Mouse (Mus musculus) embryonic facial prominence, embryonic 14.5 days (tissue): ENCODE data around the gene Map7. TPM values are rescaled to one million over a fixed set of nuclear protein-coding genes. Genes with fewer than 3 reads are reported as not detected.

ENCODE experiments used
- ATAC-seq: fragments of 200-750 bp; cut with Nextera tagmentation; 2 replicates; pipeline ENCODE4 v1.8.0; 2017; ENCODE audit warnings: low read depth, moderate number of reproducible peaks, moderate TSS enrichment
- DNase-seq: peaks from one replicate; pipeline ENCODE4 v3.0.0-alpha.2; 2015; ENCODE audit warnings: low spot score
- H3K27ac ChIP-seq: fragments of 300-500 bp; sonication (generic); replicated peaks from 2 replicates; pipeline ENCODE4 v1.5.1; 2014; ENCODE audit warnings: low read depth, mild to moderate bottlenecking, low read length, moderate library complexity
- H3K27me3 ChIP-seq: fragments of 300-500 bp; sonication (generic); replicated peaks from 2 replicates; pipeline ENCODE4 v1.6.1; 2014; ENCODE audit warnings: low read length; ENCODE audit not compliant: control insufficient read depth, insufficient read depth
- H3K36me3 ChIP-seq: fragments of 300-500 bp; sonication (generic); 2 replicates; pipeline ENCODE4 v1.6.1; 2014; ENCODE audit warnings: low read length, mixed read lengths; ENCODE audit not compliant: control insufficient read depth, insufficient read depth
- H3K4me1 ChIP-seq: fragments of 300-500 bp; sonication (generic); 2 replicates; pipeline ENCODE4 v1.6.1; 2014; ENCODE audit warnings: antibody characterized with exemption, low read length; ENCODE audit not compliant: control insufficient read depth, insufficient read depth
- H3K4me2 ChIP-seq: fragments of 300-500 bp; sonication (generic); 2 replicates; pipeline ENCODE4 v1.6.1; 2014; ENCODE audit warnings: low read depth, mild to moderate bottlenecking, low read length, moderate library complexity, mixed read lengths
- H3K4me3 ChIP-seq: fragments of 300-500 bp; sonication (generic); 2 replicates; pipeline ENCODE4 v1.5.1; 2014; ENCODE audit warnings: low read depth, mild to moderate bottlenecking, low read length
- H3K9ac ChIP-seq: fragments of 300-500 bp; sonication (generic); 2 replicates; pipeline ENCODE4 v1.6.1; 2014; ENCODE audit warnings: low read depth, mild to moderate bottlenecking, low read length, moderate library complexity, mixed read lengths
- H3K9me3 ChIP-seq: fragments of 300-500 bp; sonication (generic); 2 replicates; pipeline ENCODE4 v1.6.1; 2016; ENCODE audit warnings: low read length; ENCODE audit not compliant: control insufficient read depth
- WGBS: fragments of 180-500 bp; shearing (Covaris S2); extraction: QIAGEN DNeasy Blood & Tissue Kit; methylation state at CpG from one replicate; pipeline ENCODE4 v1.1.7; 2014; 5-methylcytosine and 5-hydroxymethylcytosine counted together
- polyA plus RNA-seq: library from polyadenylated mRNA; unstranded; fragments of >200 nt; fragmentation: Nextera tagmentation; extraction: Ambion mirVana; gene quantifications from 2 replicates; pipeline ENCODE4 v1.2.1, GENCODE M21; 2014

Map7 gene
- polyA plus RNA-seq, 1 experiment from 2014 or later: 10.0 TPM

DNA sequence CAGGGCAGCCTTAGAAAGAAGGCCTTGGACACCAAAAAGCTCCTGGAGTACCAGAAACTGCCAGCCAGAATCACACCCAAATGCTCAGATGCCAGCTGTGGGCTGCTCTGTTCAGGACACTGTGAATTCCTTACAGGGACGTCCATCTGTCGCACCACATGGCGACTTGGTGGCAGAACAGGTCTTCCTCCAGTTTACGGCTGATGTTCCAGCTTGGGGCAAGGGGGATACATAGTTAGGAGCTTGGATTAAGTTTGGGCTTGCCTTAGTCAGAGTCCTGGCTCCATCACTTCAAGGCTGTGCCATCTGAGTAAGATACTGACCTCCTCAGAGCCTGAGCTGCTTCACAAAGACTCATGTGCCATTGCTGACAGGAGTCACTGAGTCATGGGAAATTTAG lies 26.3 kb upstream of the Map7 start:
- 91% methylated on average over 4 of the region's 4 CpGs for WGBS

DNA sequence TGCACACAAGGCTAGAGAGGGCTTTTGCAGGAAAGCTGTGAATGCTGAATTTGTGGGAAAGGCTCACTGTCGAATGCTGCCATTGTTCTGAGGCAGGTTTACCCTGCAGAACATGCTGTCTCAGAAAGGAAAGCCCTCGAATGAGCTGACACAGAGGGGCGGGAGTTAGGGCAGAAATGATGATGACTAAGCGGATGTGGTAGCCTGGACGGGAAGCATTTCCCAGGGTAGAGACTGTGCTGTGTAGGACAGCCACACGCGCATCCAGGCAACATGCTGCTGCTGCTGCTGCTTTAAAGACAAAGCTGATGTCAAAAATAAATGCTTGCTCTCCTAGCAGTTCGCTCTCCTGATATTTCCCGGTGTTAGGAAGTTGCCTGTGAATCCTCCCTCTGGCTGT lies 24.9 kb upstream of the Map7 start:
- DNase-seq: peak; percentile 41
- H3K4me3 ChIP-seq: no peak overlapping the region
- ATAC-seq: no peak
- H3K27ac ChIP-seq: no peak overlapping the region
- H3K36me3 ChIP-seq: no peaks in the 10 kb centered on the region
- no peaks in the 10 kb centered on the region for H3K9me3 ChIP-seq
- no peak overlapping the region for H3K9ac ChIP-seq
- H3K4me2 ChIP-seq: no peak overlapping the region
- WGBS: 42% methylated on average over 9 of the region's 9 CpGs
- no peaks in the 10 kb centered on the region for H3K4me1 ChIP-seq
- no peaks in the 10 kb centered on the region for H3K27me3 ChIP-seq

More for the DNA sequence above, 26.3 kb upstream of the Map7 start:
- Histone ChIP-seq H3K27me3 (no peaks in the 10 kb centered on the region), H3K9me3 (no peaks in the 10 kb centered on the region), H3K4me3 (no peak overlapping the region), H3K36me3 (no peaks in the 10 kb centered on the region), H3K9ac (no peak overlapping the region), H3K4me2 (no peak overlapping the region), H3K27ac (no peak overlapping the region), H3K4me1 (no peaks in the 10 kb centered on the region)
- ATAC-seq: no peak
- DNase-seq: no peak

DNA sequence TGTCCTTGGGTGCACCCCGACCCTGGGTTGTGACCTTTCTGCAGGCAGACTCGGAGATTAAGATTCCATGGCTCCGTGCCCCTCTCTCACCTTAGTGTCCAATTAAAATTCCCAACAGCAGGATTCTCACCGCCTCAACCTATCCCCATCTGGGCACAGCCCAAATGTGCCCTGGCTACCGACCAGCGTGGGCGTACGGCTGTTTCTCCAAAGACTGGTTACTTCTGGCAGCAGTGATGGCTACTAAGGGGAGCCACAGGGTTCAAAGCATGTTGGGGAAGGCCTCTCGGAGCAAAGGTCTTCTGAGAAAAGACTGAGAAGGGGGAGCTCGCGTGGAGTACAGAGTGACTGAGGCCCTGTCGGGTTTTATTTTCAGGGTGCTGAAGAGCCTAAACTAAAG lies 23.7 kb upstream of the Map7 start:
- ATAC-seq (no peak), DNase-seq (no peak)
- Histone ChIP-seq H3K4me3 (no peak overlapping the region), H3K36me3 (no peaks in the 10 kb centered on the region), H3K4me1 (no peaks in the 10 kb centered on the region), H3K9ac (no peak overlapping the region), H3K27ac (no peak overlapping the region), H3K9me3 (no peaks in the 10 kb centered on the region), H3K27me3 (no peaks in the 10 kb centered on the region), H3K4me2 (no peak overlapping the region)
- 86% methylated on average over 12 of the region's 12 CpGs for WGBS

DNA sequence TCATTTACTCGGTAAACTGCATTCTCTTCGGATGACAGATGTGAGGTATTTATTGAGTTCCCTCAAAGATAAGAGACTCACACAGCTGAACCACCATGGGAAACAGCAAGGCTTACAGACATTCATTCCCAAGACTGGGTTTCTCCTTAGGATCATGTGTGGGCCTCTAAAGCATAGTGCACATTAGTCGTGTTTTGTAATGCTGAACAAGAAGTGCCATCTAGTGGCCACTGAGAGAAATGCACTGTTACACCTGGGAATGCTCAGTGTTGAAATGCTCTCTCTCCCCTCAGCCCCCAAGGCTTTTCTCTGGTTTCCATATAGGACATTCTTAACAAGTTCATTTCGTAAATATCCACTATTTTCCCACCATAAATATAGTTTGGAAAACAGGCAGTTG lies 23.0 kb upstream of the Map7 start:
- peak; percentile 77 for ATAC-seq
- 46% methylated on average over 4 of the region's 4 CpGs for WGBS

DNA sequence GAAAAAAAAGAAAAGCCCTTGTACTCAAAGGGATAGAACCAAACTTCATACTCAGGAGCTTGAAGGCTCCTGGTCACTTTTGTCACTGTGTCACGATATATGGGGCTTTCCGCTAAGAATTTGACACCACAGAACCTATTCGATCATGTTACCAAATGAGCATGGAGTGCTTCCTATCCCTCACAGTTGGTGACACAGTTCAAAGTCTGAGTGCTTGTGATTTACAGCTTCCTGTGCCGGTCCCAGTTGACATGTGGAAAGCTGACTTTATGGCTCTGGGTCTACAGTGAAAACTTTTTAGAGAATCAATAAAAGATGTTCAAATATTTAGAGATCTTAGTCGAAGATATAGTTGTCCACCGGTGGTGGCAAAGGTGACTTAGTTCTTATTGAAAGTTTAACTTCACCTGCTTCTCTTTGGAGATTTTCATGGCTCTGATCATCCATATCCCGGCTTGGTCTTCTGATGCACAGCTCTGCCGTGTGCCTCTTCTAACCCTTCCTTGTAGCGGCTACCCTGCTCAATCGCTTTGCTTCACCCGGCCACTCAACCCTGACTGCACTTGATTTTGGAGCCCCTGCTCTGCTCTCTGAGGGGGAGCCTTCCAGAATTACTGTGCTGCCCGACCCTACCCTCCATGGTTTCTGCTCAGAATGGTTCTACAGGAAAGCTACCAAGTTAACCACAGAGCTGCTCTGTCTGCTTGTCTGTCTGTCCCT lies 15.2 kb upstream of the Map7 start:
- no peaks in the 10 kb centered on the region for H3K4me1 ChIP-seq
- no peak overlapping the region for H3K9ac ChIP-seq
- no peak overlapping the region for H3K4me2 ChIP-seq
- no peak overlapping the region for H3K4me3 ChIP-seq
- DNase-seq: no peak
- H3K9me3 ChIP-seq: no peaks in the 10 kb centered on the region
- no peaks in the 10 kb centered on the region for H3K27me3 ChIP-seq
- H3K27ac ChIP-seq: no peak overlapping the region
- ATAC-seq: no peak
- 0 out of 2 replicates have a peak, but pooled peaks cover 8% of the 10 kb centered on the region for H3K36me3 ChIP-seq
- WGBS: 85% methylated on average over 12 of the region's 12 CpGs

More for the DNA sequence above, 23.0 kb upstream of the Map7 start:
- peak; percentile 81 for DNase-seq
- no peak overlapping the region for H3K27ac ChIP-seq
- H3K4me3 ChIP-seq: no peak overlapping the region
- H3K36me3 ChIP-seq: no peaks in the 10 kb centered on the region
- H3K9ac ChIP-seq: no peak overlapping the region
- no peaks in the 10 kb centered on the region for H3K4me1 ChIP-seq
- no peaks in the 10 kb centered on the region for H3K9me3 ChIP-seq
- no peaks in the 10 kb centered on the region for H3K27me3 ChIP-seq
- H3K4me2 ChIP-seq: no peak overlapping the region

DNA sequence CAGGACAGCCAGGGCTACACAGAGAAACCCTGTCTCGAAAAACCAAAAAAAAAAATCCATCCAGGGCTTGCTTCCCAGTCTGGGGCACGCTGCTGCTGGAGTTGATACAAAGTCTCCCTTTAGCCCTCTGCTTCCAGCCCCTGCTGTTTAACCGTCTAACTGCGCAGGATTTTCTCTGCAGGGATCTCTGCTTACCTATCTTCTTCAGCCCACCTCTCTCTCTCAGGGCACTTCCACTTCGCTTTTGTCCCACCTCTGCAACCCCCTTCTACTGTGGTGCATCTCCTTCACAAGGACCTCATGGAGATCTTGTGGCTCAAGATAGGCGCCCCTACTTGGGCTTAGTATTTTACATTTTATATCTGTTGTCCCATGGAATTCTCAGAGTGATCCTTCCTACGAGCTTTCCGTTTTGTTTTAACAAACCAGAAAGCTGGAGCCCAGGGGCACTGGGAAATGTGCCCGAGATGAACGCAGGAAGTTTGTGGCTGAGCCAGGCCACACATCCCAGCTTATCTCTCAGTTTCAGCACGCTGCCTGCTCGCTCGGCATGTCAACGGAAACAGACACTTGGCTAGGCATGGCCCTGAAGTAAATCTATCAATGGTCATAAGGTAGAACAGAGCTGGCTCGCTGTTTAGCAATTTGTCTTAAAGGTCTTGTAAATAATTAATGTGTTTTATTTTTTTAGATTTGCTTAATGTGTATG lies 12.8 kb upstream of the Map7 start:
- no peak overlapping the region for H3K9ac ChIP-seq
- peaks cover 8% of the 10 kb centered on the region; the same call in 1 of the 2 replicates for H3K36me3 ChIP-seq
- no peak overlapping the region for H3K27ac ChIP-seq
- peak; percentile 31 for DNase-seq
- no peak overlapping the region for H3K4me2 ChIP-seq
- ATAC-seq: no peak
- no peaks in the 10 kb centered on the region for H3K27me3 ChIP-seq
- no peak overlapping the region for H3K4me3 ChIP-seq
- no peaks in the 10 kb centered on the region for H3K4me1 ChIP-seq
- no peaks in the 10 kb centered on the region for H3K9me3 ChIP-seq
- WGBS: 75% methylated on average over 15 of the region's 15 CpGs

DNA sequence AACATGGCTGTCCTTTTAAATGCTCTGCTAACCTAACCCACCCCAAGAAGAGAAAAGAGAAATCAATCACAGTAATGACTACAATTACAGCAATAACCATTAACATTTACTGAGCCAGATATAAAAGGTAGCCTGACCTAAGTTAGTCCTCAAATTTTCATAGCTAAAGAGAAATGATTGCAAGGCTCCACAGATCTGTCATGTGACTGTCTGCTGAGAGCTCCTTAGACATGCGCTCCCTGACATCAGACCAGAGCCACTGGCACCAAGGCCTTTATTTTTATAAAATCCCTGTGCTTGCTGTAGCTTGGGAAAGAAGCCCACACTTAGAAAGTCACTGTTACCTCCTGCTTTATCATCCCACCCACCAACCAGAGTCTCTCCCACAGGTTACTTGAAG lies 11.8 kb upstream of the Map7 start:
- Histone ChIP-seq H3K27me3 (no peaks in the 10 kb centered on the region), H3K27ac (no peak overlapping the region), H3K4me1 (no peaks in the 10 kb centered on the region), H3K4me2 (no peak overlapping the region), H3K9ac (no peak overlapping the region), H3K4me3 (no peak overlapping the region), H3K9me3 (no peaks in the 10 kb centered on the region), H3K36me3 (peaks cover 8% of the 10 kb centered on the region)
- 76% methylated on average over 1 of the region's 1 CpGs for WGBS
- DNase-seq (no peak), ATAC-seq (no peak)

DNA sequence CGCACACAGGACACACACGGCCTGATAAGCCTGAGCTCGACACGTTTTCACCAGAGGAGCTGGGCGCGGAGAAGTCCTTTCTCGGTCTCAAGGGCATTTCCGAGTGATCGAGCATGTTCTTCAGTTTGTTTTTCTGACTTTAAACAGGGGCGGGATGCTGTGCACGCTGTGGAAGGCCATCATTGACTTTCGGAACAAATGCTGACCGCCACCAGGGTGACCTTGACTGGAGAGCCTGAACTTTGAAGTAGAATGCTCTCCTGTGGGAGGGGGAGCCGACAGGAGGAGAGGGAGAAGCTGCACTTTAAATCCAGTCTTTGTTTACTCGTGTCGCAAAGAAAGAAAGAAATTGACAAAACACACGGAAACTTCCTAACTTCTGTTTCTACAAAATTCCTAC lies 6.9 kb upstream of the Map7 start:
- WGBS: 73% methylated on average over 17 of the region's 17 CpGs
- DNase-seq (no peak), ATAC-seq (no peak)
- Histone ChIP-seq H3K27me3 (no peaks in the 10 kb centered on the region), H3K27ac (no peak overlapping the region), H3K4me1 (no peaks in the 10 kb centered on the region), H3K4me2 (no peak overlapping the region), H3K4me3 (no peak overlapping the region), H3K9ac (no peak overlapping the region), H3K9me3 (no peaks in the 10 kb centered on the region), H3K36me3 (no peaks in the 10 kb centered on the region; the same call in none of the 2 replicates)
